Mouse (Mus musculus) forebrain, embryonic 14.5 days (tissue): Measurements from ENCODE around the gene Oosp3. TPM values are rescaled to one million over a fixed set of nuclear protein-coding genes. Genes with fewer than 3 reads are reported as not detected.

Experiments
- polyA plus RNA-seq: library from polyadenylated mRNA; unstranded; fragments of >200 nt; fragmentation: Nextera tagmentation; extraction: Ambion mirVana; gene quantifications from 2 replicates; pipeline ENCODE4 v1.2.1, GENCODE M21; 2014

Gene Oosp3
- polyA plus RNA-seq, 1 experiment from 2014 or later: not detected

Other genes with a start within 250 kb of the Oosp3 start
- 1.6 and 2.3 TPM in 2 replicates for gene Ms4a6c, start 227.7 kb upstream of the Oosp3 start, polyA plus RNA-seq
- not detected in 2 replicates for gene Gm8369, start 211.1 kb upstream of the Oosp3 start, polyA plus RNA-seq
- gene Ms4a6b, start 180.5 kb upstream of the Oosp3 start, polyA plus RNA-seq: 2.8 and 3.1 TPM in 2 replicates
- not detected in 2 replicates for gene Ms4a4d, start 160.3 kb upstream of the Oosp3 start, polyA plus RNA-seq
- 2.7 and 2.8 TPM in 2 replicates for gene Ms4a6d, start 92.2 kb upstream of the Oosp3 start, polyA plus RNA-seq
- not detected in 2 replicates for gene Ms4a2, start 73.3 kb upstream of the Oosp3 start, polyA plus RNA-seq
- gene Ms4a3, start 56.2 kb upstream of the Oosp3 start, polyA plus RNA-seq: not detected in 2 replicates
- gene Oosp2, start 36.5 kb upstream of the Oosp3 start, polyA plus RNA-seq: not detected in 2 replicates
- not detected in 2 replicates for gene Oosp1, start 5.9 kb upstream of the Oosp3 start, polyA plus RNA-seq
- gene Gif, start 50.5 kb downstream of the Oosp3 start, polyA plus RNA-seq: not detected in 2 replicates
- gene Mrpl16, start 73.3 kb downstream of the Oosp3 start, polyA plus RNA-seq: 48.6 and 52.0 TPM in 2 replicates
- 11.8 and 14.5 TPM in 2 replicates for gene Stx3, start 122.3 kb downstream of the Oosp3 start, polyA plus RNA-seq
- not detected in 2 replicates for gene Olfr1417, start 142.2 kb downstream of the Oosp3 start, polyA plus RNA-seq
- not detected in 2 replicates for gene Olfr1418, start 164.0 kb downstream of the Oosp3 start, polyA plus RNA-seq
- gene Olfr1419, start 178.1 kb downstream of the Oosp3 start, polyA plus RNA-seq: not detected in 2 replicates
- not detected in 2 replicates for gene Olfr1420, start 189.5 kb downstream of the Oosp3 start, polyA plus RNA-seq
- 16.1 and 21.2 TPM in 2 replicates for gene Patl1, start 215.3 kb downstream of the Oosp3 start, polyA plus RNA-seq